Mouse (Mus musculus): ENCODE data around the gene Arhgef25.

Gene Arhgef25

DNA sequence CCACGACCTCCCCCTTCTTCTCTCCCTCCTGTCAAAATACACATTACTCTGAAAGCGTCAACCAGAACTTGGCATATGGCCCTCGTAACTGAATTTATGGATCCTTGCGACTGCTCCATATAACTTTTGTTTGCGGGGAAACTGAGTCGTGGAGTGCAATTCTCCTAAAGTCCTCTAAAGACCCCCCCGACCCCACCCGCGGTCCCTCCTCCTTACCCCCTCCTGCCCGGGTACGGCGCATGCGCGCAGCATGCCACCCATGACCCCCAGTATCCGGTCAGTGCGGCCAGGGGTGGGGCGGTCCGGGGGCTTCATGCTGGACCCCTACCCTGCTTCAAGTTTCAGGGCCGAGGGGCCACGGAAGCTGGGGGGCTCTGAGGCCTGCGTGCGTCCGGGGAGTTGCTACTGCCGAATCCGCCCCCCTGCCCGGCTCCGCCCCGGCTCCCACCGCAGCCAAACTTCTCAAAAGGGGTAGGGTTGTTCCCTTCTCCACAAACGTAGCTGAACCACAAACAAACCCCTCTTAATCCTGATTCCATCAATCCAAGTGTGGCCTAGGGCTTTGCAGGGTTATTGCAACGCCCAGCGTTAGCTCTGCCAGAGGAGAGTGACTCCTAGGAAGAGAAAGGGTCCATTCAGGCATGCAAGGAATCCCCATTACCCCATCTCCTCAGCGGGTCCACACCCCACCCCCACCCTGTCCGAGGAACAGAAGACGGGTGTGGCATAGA, at the start of gene Arhgef25:
TSS of gene Arhgef25 (minus strand) at position 433 of the 731 bp plus-strand sequence.
- DNase-seq (ENCODE audit: low spot score in 2 of 2) = no peak

DNA sequence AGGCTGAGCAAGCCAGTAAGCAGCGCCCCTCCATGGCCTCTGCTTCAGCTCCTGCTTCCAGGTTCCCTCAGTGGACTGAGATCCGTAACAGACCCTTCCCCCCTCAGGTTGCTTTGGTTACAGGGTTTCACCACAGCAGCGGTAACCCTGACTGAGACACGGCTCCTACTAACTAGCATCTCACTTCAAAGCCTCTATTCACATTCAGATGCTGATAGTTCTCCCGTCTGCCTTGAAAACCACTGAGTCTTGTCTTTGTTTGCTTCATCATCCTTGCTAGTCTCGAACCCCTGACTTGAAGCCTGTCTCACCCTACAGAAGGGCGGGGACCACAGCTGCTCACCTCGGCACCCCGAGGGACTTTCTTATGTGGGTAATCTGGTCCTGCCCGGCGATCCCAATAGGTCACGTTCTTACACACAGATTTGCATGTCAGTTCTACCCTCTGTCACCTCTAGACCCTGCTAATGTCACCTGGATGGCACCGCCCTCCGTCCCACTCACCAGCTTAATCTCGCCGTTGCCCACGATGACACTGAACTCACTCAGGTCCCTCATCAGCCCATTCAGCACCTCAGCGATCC, 48.5 kb upstream of the Arhgef25 start:
- no peak for DNase-seq (ENCODE audit: low spot score in 2 of 2)

DNA sequence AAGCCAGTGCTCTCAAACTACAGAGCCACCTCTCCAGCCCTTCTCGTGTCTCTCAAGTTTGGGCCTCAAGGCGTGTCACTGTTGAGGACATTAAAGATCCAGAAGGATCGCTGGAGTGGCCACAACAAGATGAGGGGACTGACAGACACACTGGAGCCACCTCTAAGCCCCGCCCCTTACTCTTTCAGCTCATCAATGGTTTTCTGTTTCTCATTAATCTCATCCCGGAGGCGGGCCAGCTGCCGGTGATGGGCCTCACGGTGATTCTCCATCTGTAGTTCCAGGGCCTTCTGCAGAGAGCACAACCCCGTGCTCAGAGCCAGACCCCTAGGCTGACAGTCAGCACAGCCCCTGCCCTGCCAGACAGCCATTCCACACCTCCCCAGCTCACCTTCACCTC, 46.7 kb upstream of the Arhgef25 start:
- no peak for DNase-seq (ENCODE audit: low spot score in 2 of 2)

DNA sequence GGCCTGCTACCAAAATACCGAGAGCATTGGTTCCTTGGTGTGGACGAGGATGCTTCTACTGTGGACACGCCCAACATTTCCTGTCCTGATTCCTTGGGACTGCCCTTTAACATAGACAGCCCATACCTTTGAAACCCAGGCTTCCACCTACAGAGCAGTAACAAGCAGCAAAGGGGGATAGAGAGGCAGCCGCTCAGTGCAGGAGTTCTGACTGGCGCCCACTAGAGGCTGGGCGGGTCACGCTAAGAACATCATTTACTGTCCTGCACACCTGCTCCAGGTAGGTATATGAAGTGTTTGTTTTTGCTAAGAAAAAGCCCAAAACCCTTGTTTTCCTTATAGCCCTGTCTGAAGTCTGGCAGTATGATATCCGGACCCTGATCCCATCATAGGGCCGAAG, 43.3 kb upstream of the Arhgef25 start:
- no peak for DNase-seq (ENCODE audit: low spot score in 2 of 2)

DNA sequence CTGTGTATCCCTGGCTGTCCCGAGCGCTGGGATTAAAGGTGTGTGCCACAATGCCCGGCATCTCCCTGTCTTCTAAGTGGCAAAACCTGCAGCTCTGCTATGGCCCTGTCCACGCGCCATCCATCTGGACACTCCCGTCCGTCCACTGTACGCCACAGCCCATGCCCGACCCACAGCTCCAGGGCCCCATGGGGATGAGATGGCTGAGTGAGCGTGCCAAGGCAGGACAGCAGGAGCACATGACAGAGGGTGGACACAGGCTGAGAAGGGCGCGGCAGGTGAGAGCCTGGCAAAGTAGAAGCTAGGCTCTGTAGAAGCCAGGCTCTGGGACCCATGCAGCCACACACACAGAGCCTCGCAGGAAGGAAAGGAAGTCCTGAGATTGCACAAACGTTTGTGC, 41.9 kb upstream of the Arhgef25 start:
- DNase-seq (ENCODE audit: low spot score in 2 of 2) = no peak

DNA sequence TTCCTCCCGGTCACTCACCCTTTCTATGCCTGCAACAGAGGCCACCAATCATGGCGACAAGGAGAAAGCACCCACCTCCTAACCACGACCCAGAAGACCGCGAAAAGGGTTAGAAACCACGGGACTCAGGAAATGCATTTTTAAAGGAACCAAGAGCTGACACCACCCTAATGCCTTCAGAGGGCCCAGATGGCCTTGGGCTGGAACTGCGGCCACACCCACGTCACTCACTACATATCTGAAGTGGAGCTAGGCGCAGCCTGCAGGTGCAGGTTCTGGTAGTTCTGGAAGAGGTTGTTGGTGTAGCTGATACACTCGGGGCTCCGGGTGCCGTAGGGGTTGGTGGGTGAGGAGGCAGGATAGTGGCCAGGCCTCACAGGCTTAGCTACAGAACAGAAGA, 40.8 kb upstream of the Arhgef25 start:
- DNase-seq (ENCODE audit: low spot score in 2 of 2) = no peak

DNA sequence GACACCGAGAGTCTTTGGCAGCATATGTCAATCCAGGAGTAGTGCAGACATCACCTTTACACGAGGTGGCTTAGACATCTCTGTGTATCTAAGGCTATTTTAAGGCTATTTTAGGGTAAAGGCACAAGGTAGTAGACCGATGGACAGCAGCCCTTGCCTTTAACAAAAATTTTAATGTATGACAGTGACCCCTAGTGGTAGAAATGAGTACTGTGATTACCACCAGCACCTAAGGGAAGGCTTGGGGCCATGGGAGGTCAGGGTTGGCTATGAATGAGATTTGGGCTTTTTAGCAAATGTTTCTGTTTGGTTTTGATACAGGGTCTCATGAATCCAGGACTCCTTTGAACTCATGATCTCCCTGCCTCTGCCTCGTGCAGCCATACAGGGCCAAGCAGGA, 39.0 kb upstream of the Arhgef25 start:
- DNase-seq (ENCODE audit: low spot score in 2 of 2) = peak; percentile 33 to 56

DNA sequence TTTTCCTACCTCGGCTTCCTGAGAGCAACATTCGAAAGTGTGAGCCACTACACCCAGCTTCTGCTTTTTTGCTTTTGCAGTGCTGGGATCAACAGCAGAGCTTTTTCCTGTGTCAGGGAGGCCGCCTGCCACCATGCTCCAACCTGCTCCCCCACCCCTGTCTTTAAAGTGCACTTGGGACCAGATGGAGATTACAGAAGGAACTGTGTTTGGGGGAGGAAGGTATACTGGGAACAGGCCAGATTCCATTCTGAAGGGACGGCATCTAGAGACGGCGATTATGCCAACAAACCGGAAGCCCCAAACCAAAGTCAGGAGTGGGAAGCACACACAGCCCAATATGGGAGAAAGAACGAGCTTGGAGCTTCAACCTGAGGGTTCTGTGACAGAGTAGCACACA, 37.3 kb upstream of the Arhgef25 start:
- no peak for DNase-seq (ENCODE audit: low spot score in 2 of 2)

DNA sequence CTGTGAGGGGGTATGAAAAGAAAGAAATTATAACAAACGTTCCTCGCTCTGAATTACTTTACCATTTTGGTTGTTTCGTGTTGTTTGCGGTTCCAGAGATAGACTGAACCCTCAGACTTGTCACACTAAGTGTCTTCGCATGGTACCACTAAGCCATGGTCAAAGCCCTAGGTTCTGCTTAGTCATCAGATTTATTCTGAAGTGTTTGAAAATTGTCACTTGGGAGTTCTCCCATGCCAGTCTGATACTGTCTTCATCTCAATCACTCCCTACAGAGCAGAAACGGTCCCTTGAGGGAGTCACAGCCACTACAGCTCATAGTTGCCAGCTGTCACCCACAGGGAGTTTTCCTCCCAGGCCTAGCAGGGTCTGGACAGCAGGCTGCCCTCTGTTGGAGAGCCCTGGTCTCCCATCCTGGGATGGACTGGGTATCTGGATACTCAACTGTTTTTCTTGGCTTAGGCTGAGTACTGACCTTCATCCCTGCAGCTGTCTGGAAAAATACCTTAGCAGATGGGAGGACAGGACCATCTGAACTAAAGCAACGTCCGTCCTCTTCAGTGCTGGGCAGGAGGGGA, 36.5 kb upstream of the Arhgef25 start:
- peak in 1 of 2 experiments; percentile 24 for DNase-seq (ENCODE audit: low spot score in 2 of 2)

DNA sequence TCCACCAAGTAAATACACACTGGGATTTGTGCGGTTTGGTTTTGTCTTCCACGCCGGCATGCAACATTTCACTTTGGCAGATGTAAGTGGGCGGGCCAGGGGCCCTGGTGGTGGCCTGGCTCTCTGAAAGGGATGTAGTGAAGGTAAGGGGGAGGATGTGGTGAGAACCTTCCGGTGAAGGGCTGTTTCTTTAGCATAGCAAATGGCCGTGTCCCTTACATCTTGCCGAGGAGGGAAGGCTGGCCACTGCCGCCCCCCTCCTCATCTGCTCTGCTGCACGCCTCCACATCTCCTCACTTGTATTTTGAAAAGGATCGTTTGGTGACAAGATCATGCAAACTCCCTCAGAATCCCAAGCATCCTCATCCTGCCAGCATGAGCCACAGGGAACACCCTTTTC, 35.8 kb upstream of the Arhgef25 start:
- DNase-seq (ENCODE audit: low spot score in 2 of 2) = peak; percentile 60 to 65

DNA sequence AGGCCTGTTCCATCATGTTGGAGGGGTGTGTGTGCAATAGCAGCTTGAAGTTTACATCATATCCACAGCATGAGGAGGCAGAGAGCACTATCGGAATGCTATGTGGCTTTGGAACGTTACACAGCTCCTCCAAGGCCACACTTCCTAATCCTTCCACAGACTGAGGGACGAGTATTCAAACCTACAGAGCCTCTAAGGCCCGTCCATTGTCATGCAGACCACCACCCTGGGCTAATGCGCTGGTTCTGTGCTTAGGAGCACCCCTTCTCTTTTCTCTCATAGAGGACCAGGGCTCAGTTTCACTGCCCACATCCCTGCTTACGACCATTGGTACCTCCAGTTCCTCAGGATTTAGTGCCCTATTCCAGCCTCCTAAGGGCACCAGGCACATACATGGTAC, 35.3 kb upstream of the Arhgef25 start:
- no peak for DNase-seq (ENCODE audit: low spot score in 2 of 2)

DNA sequence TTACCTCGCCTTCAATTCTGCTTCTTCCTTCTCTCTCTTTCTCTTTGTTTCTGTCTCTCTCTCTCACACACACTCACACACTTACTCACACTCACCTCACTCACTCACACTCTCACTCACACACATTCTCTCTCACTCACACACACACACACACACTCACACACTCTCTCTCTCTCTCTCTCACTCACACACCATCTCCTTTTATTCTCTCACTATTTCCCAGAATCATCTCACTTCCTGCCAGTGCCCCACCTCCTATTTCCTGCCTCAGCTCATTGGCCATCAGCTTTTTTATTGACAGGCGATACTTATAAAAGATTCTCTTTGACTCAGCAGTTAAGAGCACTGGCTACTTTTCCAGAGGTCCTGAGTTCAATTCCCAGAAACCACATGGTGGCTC, 28.5 kb upstream of the Arhgef25 start:
- DNase-seq (ENCODE audit: low spot score in 2 of 2) = no peak

DNA sequence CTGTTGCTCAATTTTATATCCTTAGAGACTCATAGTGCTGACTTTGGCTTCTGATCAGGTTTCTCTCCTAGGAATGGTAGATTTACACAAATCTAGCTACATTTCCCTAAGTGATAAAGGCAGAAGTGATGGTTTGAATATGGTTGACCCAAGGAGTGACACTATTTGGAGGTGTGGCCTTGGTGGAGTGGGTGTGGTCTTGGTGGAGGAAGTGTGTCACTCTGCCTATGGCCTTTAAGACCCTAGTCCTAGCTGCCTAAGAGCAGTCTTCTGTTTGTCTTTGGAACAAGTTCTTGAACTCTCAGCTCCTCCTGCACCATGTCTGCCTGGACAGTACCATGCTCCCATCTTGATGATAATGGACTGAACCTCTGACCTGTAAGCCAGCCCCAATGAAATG, 27.3 kb upstream of the Arhgef25 start:
- DNase-seq (ENCODE audit: low spot score in 2 of 2) = no peak

DNA sequence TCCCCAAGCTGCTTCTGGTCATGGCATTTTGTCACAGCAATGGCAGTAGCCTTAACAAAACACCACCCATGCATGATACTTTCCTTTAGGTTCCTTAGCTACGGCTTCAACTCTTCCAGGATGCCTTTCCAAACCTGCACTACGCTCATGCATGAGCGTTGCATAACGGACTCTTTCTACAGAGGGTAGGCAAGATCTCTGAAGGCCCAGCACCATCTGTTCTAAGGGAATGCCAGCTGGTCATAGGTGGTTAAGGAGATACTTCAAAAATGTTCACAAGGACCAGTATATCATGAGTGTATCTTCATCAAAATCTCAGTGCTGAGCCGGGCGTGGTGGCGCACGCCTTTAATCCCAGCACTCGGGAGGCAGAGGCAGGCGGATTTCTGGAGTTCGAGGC, 26.6 kb upstream of the Arhgef25 start:
- DNase-seq (ENCODE audit: low spot score in 2 of 2) = no peak

DNA sequence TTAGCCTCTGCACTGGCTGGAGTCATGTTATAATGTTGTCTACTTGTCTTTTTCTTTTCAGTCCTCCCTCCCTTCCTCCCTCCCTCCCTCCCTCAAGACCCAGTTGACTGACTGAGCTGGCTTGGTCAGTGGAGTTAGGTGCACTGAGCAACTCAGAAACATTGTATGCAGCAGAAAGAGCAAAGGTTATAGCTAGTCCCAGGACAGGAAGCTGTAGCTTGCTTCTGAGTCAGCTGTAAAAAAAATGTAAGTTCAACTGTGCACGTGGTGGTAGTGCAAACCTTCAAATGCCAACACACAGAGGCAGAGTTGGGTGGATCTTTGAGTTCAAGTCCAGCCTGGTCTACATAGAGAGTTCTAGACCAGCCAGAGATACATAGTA, 24.5 kb upstream of the Arhgef25 start:
- DNase-seq (ENCODE audit: low spot score in 2 of 2) = no peak

DNA sequence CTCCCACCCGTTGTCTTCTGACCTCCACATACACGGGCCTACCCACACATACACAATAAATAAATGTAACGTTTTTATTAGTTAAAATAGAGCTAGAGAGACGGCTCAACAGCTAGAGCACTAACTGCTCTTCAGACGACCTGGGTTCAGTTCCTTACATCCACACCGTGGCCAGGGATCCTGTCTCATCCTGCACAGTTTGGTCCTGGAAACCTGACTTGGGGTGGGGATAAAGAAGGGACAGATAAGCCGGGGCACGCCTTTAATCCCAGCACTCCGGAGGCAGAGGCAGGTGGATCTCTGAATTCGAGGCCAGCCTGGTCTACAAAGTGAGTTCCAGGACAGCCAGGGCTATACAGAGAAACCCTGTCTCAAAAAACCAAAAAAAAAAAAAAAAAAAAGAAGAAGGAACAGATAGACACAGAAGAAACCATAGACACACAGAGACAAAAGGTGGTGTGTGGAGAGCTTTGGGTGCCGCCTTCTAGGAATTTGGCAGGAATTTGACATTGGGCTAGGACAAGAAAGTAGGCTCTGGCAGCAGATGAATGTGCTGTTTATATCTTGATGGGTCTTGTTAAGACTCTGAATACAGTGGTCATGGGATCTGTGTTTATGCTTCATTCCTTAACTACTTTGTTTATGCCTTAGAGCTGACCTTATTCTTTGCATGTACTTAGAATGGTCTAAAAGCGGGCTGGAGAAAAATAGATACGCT, 24.0 kb upstream of the Arhgef25 start:
- no peak for DNase-seq (ENCODE audit: low spot score in 2 of 2)

DNA sequence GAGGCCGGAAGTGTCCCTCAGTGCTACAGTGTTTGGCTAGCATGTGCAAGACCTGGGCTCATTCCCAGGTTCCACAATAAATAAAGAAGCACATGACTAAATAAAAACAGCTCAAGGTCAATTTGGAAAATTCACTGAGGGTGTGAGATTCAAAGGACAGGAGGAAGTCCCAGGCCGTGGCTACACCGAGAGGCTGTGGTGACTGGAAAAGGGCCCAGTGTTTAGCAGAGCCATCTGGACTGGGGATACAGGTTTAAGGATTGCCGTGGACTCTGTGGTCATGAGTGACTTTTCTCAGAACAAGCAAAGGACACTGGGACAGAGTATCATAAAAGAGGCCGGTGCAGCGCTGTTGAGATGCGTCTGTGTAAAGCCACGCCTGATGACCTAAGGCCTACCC, 23.4 kb upstream of the Arhgef25 start:
- DNase-seq (ENCODE audit: low spot score in 2 of 2) = no peak

DNA sequence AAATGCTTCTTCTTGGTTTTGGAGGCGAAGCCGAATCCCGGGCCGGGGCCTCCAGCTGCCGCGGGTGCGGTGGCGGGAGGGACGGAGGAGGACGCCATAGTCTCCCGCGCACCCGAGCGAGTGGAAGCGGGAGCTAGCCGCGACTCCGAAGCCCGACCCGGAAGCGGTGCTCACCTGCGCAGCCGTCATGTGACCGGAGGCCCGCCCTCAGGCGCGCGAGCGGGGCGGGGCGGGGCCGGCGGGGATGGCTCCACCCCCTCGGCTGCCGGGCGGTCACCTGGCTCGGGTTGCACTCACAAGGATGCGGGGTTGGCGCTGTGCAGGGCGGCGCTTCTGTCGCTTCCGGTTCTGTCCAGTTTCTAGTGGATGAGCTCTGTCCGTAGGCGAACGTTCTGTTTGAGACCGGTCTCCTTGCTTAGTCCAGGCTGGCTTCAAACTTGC, 21.6 kb upstream of the Arhgef25 start, which contains the start of gene Pip4k2c:
TSS of gene Pip4k2c (minus strand) at position 172 of the 441 bp plus-strand sequence.
- peak; percentile 90 for DNase-seq (ENCODE audit: low spot score in 2 of 2)

DNA sequence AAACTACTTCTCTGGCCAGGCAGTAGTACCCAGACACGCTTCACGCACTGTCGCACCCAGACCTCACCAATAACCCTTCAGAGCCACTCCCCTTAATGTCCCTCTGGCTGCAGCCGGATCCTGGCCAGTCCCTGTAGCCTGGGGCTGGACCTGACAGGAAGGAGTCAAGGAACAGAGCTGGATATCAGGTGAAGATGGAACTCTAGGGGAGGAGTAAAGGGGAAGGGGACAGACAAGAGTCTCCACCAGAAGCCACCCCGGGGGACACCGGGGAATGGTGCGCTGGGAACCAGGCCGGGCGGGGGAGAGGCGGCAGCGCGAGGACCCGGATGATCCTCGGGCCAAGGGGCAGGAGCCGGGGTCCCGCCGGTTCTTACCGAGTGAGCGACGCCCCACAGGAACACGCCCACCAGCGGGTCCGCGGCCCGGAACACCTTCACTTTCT, 21.1 kb upstream of the Arhgef25 start:
- DNase-seq (ENCODE audit: low spot score in 2 of 2) = no peak

DNA sequence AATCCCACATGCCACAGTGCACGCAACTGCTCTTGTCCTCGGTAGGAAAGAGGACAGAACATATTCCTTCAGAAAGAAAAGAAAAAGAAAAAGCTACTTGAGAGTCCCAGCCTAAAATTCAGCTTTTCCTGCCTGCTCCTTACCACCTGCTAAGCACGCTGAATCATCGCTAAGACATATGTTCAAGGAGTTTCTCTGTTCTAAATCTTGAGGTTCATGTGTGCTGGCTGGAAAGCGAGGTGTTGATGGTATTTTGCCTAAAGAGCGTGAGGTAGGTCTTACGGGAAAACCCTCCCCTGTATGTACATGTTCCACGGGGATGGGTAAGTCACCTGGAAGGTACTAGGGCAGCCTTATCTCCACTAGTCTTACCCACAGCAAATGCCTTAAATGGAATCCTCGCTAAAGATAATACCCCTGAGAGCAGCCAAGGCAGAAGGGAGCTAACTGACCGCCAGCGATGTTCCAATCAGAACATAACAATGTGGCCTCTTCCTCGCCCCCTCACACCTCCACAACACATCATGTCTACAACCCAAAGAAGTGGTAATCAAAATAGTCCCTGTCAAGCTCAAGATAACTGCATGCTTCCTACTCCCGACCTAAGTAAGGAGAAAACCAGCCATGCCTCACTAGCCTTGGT, 20.2 kb upstream of the Arhgef25 start:
- no peak for DNase-seq (ENCODE audit: low spot score in 2 of 2)

DNA sequence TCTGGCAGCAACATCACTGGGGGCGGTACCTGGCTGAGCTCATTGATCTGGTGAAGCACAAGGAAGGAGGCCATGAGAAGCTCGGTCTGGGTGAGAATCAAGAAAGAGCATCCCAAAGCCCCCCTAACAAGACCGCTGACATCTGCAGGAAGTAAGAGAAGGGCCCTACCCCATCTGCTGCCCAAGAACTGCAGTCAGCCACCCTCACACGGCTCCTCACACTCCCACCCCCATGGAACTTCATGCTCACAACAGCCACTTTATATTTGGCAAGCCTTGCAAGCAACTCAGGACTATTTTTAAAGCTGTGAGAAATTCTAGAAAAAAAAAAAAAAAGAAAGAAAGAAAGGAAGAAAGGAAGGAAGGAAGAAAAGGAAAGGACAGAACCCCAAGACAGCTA, 19.0 kb upstream of the Arhgef25 start:
- no peak for DNase-seq (ENCODE audit: low spot score in 2 of 2)

DNA sequence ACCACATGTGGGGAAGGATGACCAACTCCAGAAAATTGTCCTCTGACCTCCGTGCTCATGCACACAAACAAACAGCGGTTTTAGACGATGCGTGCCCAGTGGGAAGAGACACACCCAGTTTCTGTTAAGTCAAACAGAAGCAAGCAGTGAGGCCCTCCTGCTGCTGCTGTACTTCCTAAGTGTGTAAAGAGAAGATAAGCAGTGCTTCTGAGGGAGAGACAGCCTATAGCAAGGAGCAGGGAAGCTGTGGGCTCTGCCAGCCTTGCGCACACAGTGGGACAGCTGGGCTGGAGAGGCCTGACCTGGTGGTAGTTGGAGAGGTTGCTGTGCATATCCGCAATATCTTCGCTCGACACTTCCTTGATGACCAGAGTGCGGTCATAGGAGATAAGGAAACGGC, 15.5 kb upstream of the Arhgef25 start:
- no peak for DNase-seq (ENCODE audit: low spot score in 2 of 2)
